Mouse (Mus musculus): ENCODE measurements around the gene Dip2c. TPM values are rescaled to one million over a fixed set of nuclear protein-coding genes. Genes with fewer than 3 reads are reported as not detected.
A peak's percentile ranks its signal among the peaks of the same experiment; 100 is the strongest.

Dip2c gene
- polyA plus RNA-seq, 1 experiment from 2014 or later, result 12.3 TPM

DNA sequence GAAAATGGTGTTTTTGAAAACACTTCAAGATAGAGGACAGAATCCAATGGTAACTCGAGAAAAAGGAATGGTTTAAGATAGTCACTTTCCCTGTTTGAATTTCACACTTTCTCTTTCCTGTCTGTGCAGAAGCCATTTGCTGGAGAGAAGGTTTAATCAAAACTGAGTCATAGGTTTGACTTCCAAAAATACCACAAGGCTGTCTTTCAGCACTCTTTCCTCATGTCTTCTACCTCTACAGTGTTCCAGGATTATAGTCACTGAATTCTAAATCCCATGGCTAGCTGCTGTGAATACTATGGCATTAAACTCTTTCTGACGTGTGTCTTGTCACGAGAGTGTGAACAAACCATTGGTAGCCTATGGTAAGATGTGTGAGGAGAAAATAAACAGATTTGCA, 173.9 kb downstream of the Dip2c start:
- Histone ChIP-seq H3K9ac (replicated peaks; ENCODE audit: low read depth, low read length) (no peak overlapping the region), H3K4me3 (replicated peaks; ENCODE audit: low read length) (no peak overlapping the region), H3K9me3 (ENCODE audit: control insufficient read depth, low read length) (no peaks in the 10 kb centered on the region), H3K4me2 (ENCODE audit: low read length) (no peak overlapping the region), H3K36me3 (ENCODE audit: control insufficient read depth, insufficient read depth) (no peaks in the 10 kb centered on the region), H3K27me3 (replicated peaks; ENCODE audit: control insufficient read depth, insufficient read depth, low read length) (no peaks in the 10 kb centered on the region), H3K4me1 (replicated peaks; ENCODE audit: control insufficient read depth, insufficient read depth, low read length) (no peaks in the 10 kb centered on the region), H3K27ac (ENCODE audit: low read length) (no peak overlapping the region; the same call in 1 of the 2 replicates)
- 72% methylated on average over 3 of the region's 3 CpGs for WGBS
- ATAC-seq, result no peak

DNA sequence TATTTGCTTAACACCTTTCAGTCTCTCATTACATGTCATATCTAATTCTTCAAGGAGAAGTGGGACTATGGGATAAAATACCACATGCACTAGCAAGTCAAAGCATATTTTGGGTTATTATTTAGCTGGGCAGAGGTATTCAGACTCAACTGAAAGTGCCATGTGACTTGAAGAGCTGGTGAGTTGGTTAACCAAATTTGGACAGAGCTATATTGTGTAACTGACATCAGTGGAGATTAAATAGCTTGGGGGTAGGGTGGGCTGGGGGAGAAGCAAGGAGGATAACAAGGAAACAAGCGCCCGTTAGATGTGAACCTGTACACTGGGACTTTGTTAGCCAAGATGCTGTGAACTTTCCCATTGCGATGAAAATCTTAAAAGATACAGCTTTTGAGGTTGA, 175.6 kb downstream of the Dip2c start:
- Histone ChIP-seq H3K4me2 (ENCODE audit: low read length) (no peak overlapping the region), H3K9ac (replicated peaks; ENCODE audit: low read depth, low read length) (no peak overlapping the region), H3K4me3 (replicated peaks; ENCODE audit: low read length) (no peak overlapping the region), H3K36me3 (ENCODE audit: control insufficient read depth, insufficient read depth) (no peaks in the 10 kb centered on the region), H3K27me3 (replicated peaks; ENCODE audit: control insufficient read depth, insufficient read depth, low read length) (no peaks in the 10 kb centered on the region), H3K4me1 (replicated peaks; ENCODE audit: control insufficient read depth, insufficient read depth, low read length) (no peaks in the 10 kb centered on the region), H3K27ac (ENCODE audit: low read length) (no peak overlapping the region), H3K9me3 (ENCODE audit: control insufficient read depth, low read length) (no peaks in the 10 kb centered on the region)
- WGBS, result 69% methylated on average over 3 of the region's 3 CpGs
- no peak for ATAC-seq

DNA sequence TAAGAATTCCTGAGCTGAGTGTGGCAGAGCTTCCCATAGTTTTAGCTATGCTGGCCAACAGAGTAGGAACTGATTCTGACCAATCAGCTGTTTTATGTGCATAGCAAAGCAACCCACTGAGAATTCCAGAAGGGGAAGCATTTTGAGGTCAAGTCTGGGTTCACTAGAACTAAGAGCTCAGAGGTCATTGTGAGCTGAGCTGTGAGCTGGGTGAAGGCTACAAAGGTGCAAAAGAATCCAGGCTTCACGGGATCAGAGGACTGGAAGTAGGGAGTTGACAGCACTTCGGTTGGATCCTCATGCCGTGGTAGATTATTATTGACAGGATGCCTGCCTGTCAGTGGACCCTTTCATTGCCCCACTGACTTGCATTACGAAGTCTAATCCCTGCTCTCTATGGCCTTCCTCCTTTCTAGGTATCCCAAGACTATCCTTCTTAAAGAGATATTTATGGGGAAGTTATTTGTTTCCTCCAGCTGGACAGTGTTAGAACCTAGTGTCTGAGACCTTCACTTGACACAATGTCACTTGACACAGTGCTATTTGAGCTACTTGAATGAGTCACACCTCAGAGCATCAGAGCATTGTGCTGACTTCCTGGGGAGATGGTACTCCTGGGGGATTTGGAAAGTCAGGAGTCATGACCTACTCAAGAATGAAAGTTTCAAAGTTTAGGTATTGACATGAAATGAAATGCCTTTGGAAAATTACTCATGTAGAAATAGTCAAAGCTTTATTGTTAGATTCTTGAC, 178.3 kb downstream of the Dip2c start:
- no peak overlapping the region for H3K4me3 ChIP-seq (replicated peaks; ENCODE audit: low read length)
- no peak for ATAC-seq
- H3K36me3 ChIP-seq (ENCODE audit: control insufficient read depth, insufficient read depth), result no peaks in the 10 kb centered on the region
- H3K9me3 ChIP-seq (ENCODE audit: control insufficient read depth, low read length), result no peaks in the 10 kb centered on the region
- no peak overlapping the region for H3K9ac ChIP-seq (replicated peaks; ENCODE audit: low read depth, low read length)
- 80% methylated on average over 4 of the region's 4 CpGs for WGBS
- no peak overlapping the region for H3K27ac ChIP-seq (ENCODE audit: low read length)
- H3K4me1 ChIP-seq (replicated peaks; ENCODE audit: control insufficient read depth, insufficient read depth, low read length), result no peaks in the 10 kb centered on the region
- no peak overlapping the region for H3K4me2 ChIP-seq (ENCODE audit: low read length)
- no peaks in the 10 kb centered on the region for H3K27me3 ChIP-seq (replicated peaks; ENCODE audit: control insufficient read depth, insufficient read depth, low read length)

DNA sequence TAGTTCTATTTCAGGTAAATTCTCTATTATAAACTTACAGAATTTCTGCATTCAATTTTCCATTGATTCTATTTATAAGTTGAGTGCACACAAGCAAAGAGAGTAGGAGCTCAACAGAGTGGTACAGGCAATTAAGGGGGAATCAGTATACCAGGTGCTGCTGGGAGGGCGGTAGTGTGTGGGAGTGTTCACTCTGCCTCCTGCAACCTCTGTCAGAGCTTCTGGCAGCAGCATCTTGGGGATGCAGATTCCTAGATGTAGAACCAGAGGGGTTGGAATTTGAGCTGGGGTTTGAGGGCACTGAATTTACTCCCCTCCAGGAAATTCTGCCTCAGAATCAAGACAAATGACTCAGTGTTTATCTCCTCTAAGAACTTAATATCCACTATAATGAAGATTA, 179.7 kb downstream of the Dip2c start:
- H3K27me3 ChIP-seq (replicated peaks; ENCODE audit: control insufficient read depth, insufficient read depth, low read length), result no peaks in the 10 kb centered on the region
- no peak overlapping the region for H3K27ac ChIP-seq (ENCODE audit: low read length)
- no peaks in the 10 kb centered on the region for H3K4me1 ChIP-seq (replicated peaks; ENCODE audit: control insufficient read depth, insufficient read depth, low read length)
- no peak overlapping the region for H3K4me3 ChIP-seq (replicated peaks; ENCODE audit: low read length)
- no peak for ATAC-seq
- no peak overlapping the region for H3K9ac ChIP-seq (replicated peaks; ENCODE audit: low read depth, low read length)
- no peaks in the 10 kb centered on the region for H3K9me3 ChIP-seq (ENCODE audit: control insufficient read depth, low read length)
- no peaks in the 10 kb centered on the region for H3K36me3 ChIP-seq (ENCODE audit: control insufficient read depth, insufficient read depth)
- H3K4me2 ChIP-seq (ENCODE audit: low read length), result no peak overlapping the region
- 70% methylated on average over 1 of the region's 1 CpGs for WGBS

DNA sequence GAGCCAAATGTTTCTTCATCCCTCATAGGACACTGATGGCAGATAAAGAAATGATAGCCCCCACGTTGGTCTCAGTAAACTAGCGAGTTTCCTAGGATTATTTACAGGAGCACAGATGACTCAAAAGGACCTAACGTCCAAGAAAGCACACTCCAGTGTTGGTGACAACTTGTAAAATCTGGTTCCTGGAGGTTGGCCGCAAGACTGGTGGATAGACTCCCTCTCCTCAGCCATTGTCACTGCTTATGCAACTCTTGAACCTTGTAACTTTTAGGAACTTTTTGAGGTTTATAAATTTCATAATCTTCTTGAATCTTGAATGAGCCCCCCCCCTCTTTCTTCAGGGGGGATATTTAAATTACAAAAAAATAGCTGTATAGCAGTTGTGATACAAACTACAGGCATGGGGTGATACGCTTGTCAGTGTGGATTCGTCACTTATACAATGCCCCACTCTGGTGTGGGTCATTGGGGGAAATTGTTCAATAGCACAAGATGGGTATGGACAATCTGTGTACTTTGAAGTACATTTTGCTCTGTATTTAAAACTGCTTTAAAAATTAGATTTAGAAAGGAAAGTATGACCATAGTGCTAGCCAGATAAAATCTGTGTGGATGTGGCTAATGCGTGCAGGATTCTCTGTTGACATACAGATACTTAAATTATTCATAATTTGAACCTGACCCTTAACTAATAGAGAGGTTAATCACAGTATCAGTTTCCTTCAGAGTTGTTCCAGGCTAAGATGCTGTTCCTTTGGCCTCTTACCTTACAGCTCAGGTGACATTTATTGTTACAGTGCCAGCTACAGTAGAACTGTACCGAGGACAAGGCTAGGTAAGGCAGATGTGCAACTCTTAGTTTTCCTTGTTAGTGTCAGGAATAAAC, 181.3 kb downstream of the Dip2c start:
- H3K4me2 ChIP-seq (ENCODE audit: low read length), result no peak overlapping the region
- H3K36me3 ChIP-seq (ENCODE audit: control insufficient read depth, insufficient read depth), result no peaks in the 10 kb centered on the region
- H3K27ac ChIP-seq (ENCODE audit: low read length), result no peak overlapping the region
- H3K27me3 ChIP-seq (replicated peaks; ENCODE audit: control insufficient read depth, insufficient read depth, low read length), result no peaks in the 10 kb centered on the region
- ATAC-seq, result no peak
- H3K9me3 ChIP-seq (ENCODE audit: control insufficient read depth, low read length), result no peaks in the 10 kb centered on the region
- 91% methylated on average over 8 of the region's 8 CpGs for WGBS
- H3K9ac ChIP-seq (replicated peaks; ENCODE audit: low read depth, low read length), result no peak overlapping the region
- H3K4me1 ChIP-seq (replicated peaks; ENCODE audit: control insufficient read depth, insufficient read depth, low read length), result no peaks in the 10 kb centered on the region
- H3K4me3 ChIP-seq (replicated peaks; ENCODE audit: low read length), result no peak overlapping the region

DNA sequence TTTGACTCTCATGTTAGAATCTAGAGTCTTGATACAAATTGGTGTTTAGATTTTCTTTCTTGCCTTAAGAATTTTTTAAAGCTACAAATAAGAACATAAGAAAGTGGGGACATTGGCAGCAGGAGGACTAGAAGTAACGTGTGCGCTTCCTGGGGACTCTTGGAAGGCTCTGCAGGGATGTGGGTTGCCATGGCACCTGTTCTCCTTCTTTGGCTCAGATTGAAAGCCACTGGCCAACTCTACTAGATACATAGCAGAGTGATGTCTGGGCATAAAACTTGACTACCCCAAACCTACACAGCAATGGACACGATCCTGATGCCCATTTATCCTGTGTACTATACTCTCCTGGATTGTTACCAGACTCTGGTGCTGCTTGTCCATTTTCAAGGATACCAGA, 188.1 kb downstream of the Dip2c start:
- no peaks in the 10 kb centered on the region for H3K9me3 ChIP-seq (ENCODE audit: control insufficient read depth, low read length)
- WGBS, result 64% methylated on average over 3 of the region's 3 CpGs
- no peaks in the 10 kb centered on the region for H3K27me3 ChIP-seq (replicated peaks; ENCODE audit: control insufficient read depth, insufficient read depth, low read length)
- no peaks in the 10 kb centered on the region for H3K36me3 ChIP-seq (ENCODE audit: control insufficient read depth, insufficient read depth)
- H3K9ac ChIP-seq (replicated peaks; ENCODE audit: low read depth, low read length), result no peak overlapping the region
- H3K4me2 ChIP-seq (ENCODE audit: low read length), result no peak overlapping the region
- no peaks in the 10 kb centered on the region for H3K4me1 ChIP-seq (replicated peaks; ENCODE audit: control insufficient read depth, insufficient read depth, low read length)
- ATAC-seq, result no peak
- H3K4me3 ChIP-seq (replicated peaks; ENCODE audit: low read length), result no peak overlapping the region
- H3K27ac ChIP-seq (ENCODE audit: low read length), result no peak overlapping the region

DNA sequence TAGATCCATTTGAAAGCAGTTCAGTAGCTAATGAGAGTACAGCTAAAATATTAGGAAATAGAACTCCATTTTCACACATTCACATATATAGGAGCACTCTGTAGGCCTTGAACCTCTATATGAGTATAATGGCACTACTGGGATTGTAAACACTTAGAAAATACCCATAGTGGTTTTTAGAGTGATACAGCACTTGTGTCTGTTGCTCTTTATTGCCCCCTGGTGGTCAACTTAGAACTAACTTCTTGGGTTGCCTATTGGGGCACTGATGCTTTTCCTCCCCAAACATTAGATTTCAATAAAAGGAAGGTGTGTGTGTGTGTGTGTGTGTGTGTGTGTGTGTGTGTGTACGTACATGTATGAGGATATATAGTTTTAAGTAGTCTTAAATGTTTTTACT, 190.9 kb downstream of the Dip2c start:
- H3K36me3 ChIP-seq (ENCODE audit: control insufficient read depth, insufficient read depth), result no peaks in the 10 kb centered on the region
- H3K9me3 ChIP-seq (ENCODE audit: control insufficient read depth, low read length), result no peaks in the 10 kb centered on the region
- no peak overlapping the region for H3K4me3 ChIP-seq (replicated peaks; ENCODE audit: low read length)
- no peaks in the 10 kb centered on the region for H3K4me1 ChIP-seq (replicated peaks; ENCODE audit: control insufficient read depth, insufficient read depth, low read length)
- H3K27me3 ChIP-seq (replicated peaks; ENCODE audit: control insufficient read depth, insufficient read depth, low read length), result no peaks in the 10 kb centered on the region
- no peak overlapping the region for H3K27ac ChIP-seq (ENCODE audit: low read length)
- ATAC-seq, result peak; percentile 65
- no peak overlapping the region for H3K9ac ChIP-seq (replicated peaks; ENCODE audit: low read depth, low read length)
- H3K4me2 ChIP-seq (ENCODE audit: low read length), result no peak overlapping the region
- whole genome bisulfite sequencing, result 45% methylated on average over 1 of the region's 1 CpGs

DNA sequence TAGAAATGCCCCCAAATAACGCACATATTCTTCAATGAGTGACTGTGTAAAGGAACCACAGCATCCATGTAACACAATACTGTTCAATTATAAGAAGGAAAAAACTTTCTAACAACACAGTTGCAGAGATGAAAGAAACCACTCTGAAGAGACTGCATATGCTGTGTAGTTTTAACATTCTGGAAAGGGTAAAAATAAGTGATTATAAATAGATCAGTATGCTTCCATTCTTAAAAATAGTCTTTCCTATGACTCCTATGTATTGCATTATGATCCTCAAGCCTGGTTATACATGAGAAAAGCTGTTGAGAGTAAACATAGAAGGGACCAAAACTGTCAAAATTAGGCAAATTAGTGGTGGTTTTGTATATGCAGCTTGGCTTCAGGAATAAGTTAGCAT, 197.1 kb downstream of the Dip2c start:
- H3K4me3 ChIP-seq (replicated peaks; ENCODE audit: low read length), result no peak overlapping the region
- H3K27ac ChIP-seq (ENCODE audit: low read length), result no peak overlapping the region
- peaks cover 3% of the 10 kb centered on the region; the same call in 1 of the 2 replicates for H3K9me3 ChIP-seq (ENCODE audit: control insufficient read depth, low read length)
- ATAC-seq, result peak; percentile 40; the same call in 1 of the 2 replicates
- no peak overlapping the region for H3K9ac ChIP-seq (replicated peaks; ENCODE audit: low read depth, low read length)
- H3K27me3 ChIP-seq (replicated peaks; ENCODE audit: control insufficient read depth, insufficient read depth, low read length), result no peaks in the 10 kb centered on the region
- no peaks in the 10 kb centered on the region for H3K36me3 ChIP-seq (ENCODE audit: control insufficient read depth, insufficient read depth)
- 89% methylated on average over 1 of the region's 1 CpGs for WGBS
- H3K4me2 ChIP-seq (ENCODE audit: low read length), result no peak overlapping the region
- H3K4me1 ChIP-seq (replicated peaks; ENCODE audit: control insufficient read depth, insufficient read depth, low read length), result no peaks in the 10 kb centered on the region

DNA sequence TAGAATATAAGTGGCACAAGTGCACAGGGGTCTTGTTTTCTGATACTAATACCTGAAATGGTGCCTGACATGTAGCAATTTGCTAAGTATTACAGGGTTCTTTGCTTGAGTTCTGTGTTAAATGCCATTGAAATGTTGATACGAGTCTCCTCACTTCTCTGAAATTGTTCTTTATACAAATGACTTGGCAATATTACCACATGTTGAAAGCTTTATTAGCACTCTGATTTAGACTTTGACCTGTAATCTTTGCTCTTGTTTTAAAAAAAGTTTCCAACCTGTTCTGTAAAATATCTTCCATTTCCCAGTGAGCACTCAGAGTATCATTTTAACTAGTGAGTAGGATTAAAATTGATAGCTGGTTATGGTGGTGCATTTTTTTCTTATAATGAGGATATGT, 205.4 kb downstream of the Dip2c start:
- Histone ChIP-seq H3K36me3 (ENCODE audit: control insufficient read depth, insufficient read depth) (no peaks in the 10 kb centered on the region), H3K4me3 (replicated peaks; ENCODE audit: low read length) (no peak overlapping the region), H3K27ac (ENCODE audit: low read length) (no peak overlapping the region), H3K9ac (replicated peaks; ENCODE audit: low read depth, low read length) (no peak overlapping the region), H3K4me1 (replicated peaks; ENCODE audit: control insufficient read depth, insufficient read depth, low read length) (no peaks in the 10 kb centered on the region), H3K4me2 (ENCODE audit: low read length) (no peak overlapping the region), H3K9me3 (ENCODE audit: control insufficient read depth, low read length) (no peaks in the 10 kb centered on the region), H3K27me3 (replicated peaks; ENCODE audit: control insufficient read depth, insufficient read depth, low read length) (no peaks in the 10 kb centered on the region)
- 61% methylated on average over 1 of the region's 1 CpGs for WGBS
- no peak for ATAC-seq

Measured in forebrain, embryonic 16.5 days (tissue).